In the genomic region with DNA sequence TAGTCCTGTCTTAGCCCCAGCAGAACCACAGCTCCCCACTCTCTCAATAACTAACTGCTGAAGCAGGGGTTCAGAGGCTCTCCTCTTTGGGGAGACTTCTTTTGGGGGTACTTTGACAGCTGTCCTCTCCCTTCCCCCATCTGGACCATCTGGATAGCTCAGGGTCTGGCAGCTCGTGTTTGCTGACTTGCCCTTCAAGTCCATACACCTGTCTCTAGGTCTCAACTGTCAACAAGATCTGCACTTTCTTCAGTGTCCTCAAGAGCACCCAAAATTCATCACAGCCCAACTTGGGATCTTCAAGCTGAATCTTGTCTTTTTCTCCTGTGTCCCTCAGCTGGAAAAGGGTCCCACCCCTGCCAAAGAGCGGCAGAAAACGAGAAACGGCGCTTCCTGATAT, we compare ENCODE assay signal across 1 mouse cellular context.
TF ChIP-seq lines count a peak whose summit lies in the region.

No protein-coding gene starts in this region.

TF ChIP-seq in myocyte, 11 proteins besides CTCF, POLR2A, EP300 and RAD21 (continued from another document):
- peak in 1 of 3 experiments; percentile 40 for TF ChIP-seq MYOG (IDR thresholded peaks at IDR 0.05; ENCODE audit: control insufficient read depth in 1 of 3, insufficient read depth in 1 of 3, insufficient read length in 2 of 3, low read depth in 2 of 3)
